Mouse (Mus musculus): ENCODE measurements at regions not wholly inside any gene's neighbourhood (a gene's known extent, or its start where the extent isn't known, plus 50 kb on each side); places are given as distances from the start of the nearest gene placed in this dataset.

- no peak overlapping the region for H3K27ac ChIP-seq (replicated peaks)
- no peaks in the 10 kb centered on the region; the same call in 1 of the 2 replicates for H3K9me3 ChIP-seq (replicated peaks)
- no peaks in the 10 kb centered on the region for H3K27me3 ChIP-seq (ENCODE audit: low read depth, poor library complexity, severe bottlenecking)
- no peaks in the 10 kb centered on the region for H3K36me3 ChIP-seq
- no peaks in the 10 kb centered on the region for H3K4me1 ChIP-seq
- no peak overlapping the region for H3K4me3 ChIP-seq
- no peak for DNase-seq (ENCODE audit: low spot score)
- 78% methylated on average over 1 of the region's 1 CpGs for WGBS
Observed at GRCm38 (mm10) chr11:44288825-44289224, 111.0 kb upstream of the Il12b start.

GRCm38 (mm10) chr11:44303786-44304185 lies 96.1 kb upstream of the Il12b start:
- Histone ChIP-seq H3K4me3 (no peak overlapping the region), H3K4me1 (no peaks in the 10 kb centered on the region), H3K27me3 (ENCODE audit: low read depth, poor library complexity, severe bottlenecking) (no peaks in the 10 kb centered on the region), H3K27ac (replicated peaks) (no peak overlapping the region), H3K9me3 (replicated peaks) (no peaks in the 10 kb centered on the region), H3K36me3 (no peaks in the 10 kb centered on the region)
- no peak for DNase-seq (ENCODE audit: low spot score)
- WGBS, result 89% methylated on average over 8 of the region's 8 CpGs

GRCm38 (mm10) chr11:44316061-44316460 lies 83.8 kb upstream of the Il12b start:
- Histone ChIP-seq H3K27ac (replicated peaks) (no peak overlapping the region), H3K27me3 (ENCODE audit: low read depth, poor library complexity, severe bottlenecking) (no peaks in the 10 kb centered on the region), H3K4me3 (no peak overlapping the region), H3K36me3 (no peaks in the 10 kb centered on the region), H3K9me3 (replicated peaks) (no peaks in the 10 kb centered on the region), H3K4me1 (0 out of 2 replicates have a peak, but pooled peaks cover 5% of the 10 kb centered on the region)
- WGBS, result 59% methylated on average over 8 of the region's 8 CpGs
- no peak for DNase-seq (ENCODE audit: low spot score)

- 83% methylated on average over 3 of the region's 3 CpGs for WGBS
Observed at GRCm38 (mm10) chr11:44319136-44319535, 80.7 kb upstream of the Il12b start.

GRCm38 (mm10) chr11:44323314-44323713 lies 76.5 kb upstream of the Il12b start:
- H3K4me1 ChIP-seq, result no peaks in the 10 kb centered on the region
- H3K4me3 ChIP-seq, result no peak overlapping the region
- no peak overlapping the region for H3K27ac ChIP-seq (replicated peaks)
- WGBS, result 74% methylated on average over 2 of the region's 2 CpGs
- no peak for DNase-seq (ENCODE audit: low spot score)
- H3K27me3 ChIP-seq (ENCODE audit: low read depth, poor library complexity, severe bottlenecking), result no peaks in the 10 kb centered on the region
- no peaks in the 10 kb centered on the region for H3K9me3 ChIP-seq (replicated peaks)
- no peaks in the 10 kb centered on the region for H3K36me3 ChIP-seq

More at GRCm38 (mm10) chr11:44319136-44319535, 80.7 kb upstream of the Il12b start:
- no peaks in the 10 kb centered on the region for H3K9me3 ChIP-seq (replicated peaks)
- H3K36me3 ChIP-seq, result no peaks in the 10 kb centered on the region
- no peaks in the 10 kb centered on the region for H3K27me3 ChIP-seq (ENCODE audit: low read depth, poor library complexity, severe bottlenecking)
- no peak for DNase-seq (ENCODE audit: low spot score)
- H3K27ac ChIP-seq (replicated peaks), result no peak overlapping the region
- H3K4me3 ChIP-seq, result no peak overlapping the region
- H3K4me1 ChIP-seq, result 0 out of 2 replicates have a peak, but pooled peaks cover 5% of the 10 kb centered on the region

- H3K4me3 ChIP-seq, result no peak overlapping the region
- 93% methylated on average over 4 of the region's 4 CpGs for WGBS
- H3K27me3 ChIP-seq (ENCODE audit: low read depth, poor library complexity, severe bottlenecking), result 0 out of 2 replicates have a peak, but pooled peaks cover 3% of the 10 kb centered on the region
Observed at GRCm38 (mm10) chr11:44325066-44325465, 74.8 kb upstream of the Il12b start.

GRCm38 (mm10) chr11:44325525-44325924 lies 74.3 kb upstream of the Il12b start:
- no peak overlapping the region for H3K27ac ChIP-seq (replicated peaks)
- no peaks in the 10 kb centered on the region for H3K9me3 ChIP-seq (replicated peaks)
- no peaks in the 10 kb centered on the region for H3K36me3 ChIP-seq
- 93% methylated on average over 11 of the region's 11 CpGs for WGBS
- no peaks in the 10 kb centered on the region for H3K4me1 ChIP-seq
- 0 out of 2 replicates have a peak, but pooled peaks cover 4% of the 10 kb centered on the region for H3K27me3 ChIP-seq (ENCODE audit: low read depth, poor library complexity, severe bottlenecking)
- no peak for DNase-seq (ENCODE audit: low spot score)
- no peak overlapping the region for H3K4me3 ChIP-seq

More at GRCm38 (mm10) chr11:44325066-44325465, 74.8 kb upstream of the Il12b start:
- DNase-seq (ENCODE audit: low spot score), result no peak
- Histone ChIP-seq H3K4me1 (no peaks in the 10 kb centered on the region), H3K9me3 (replicated peaks) (no peaks in the 10 kb centered on the region), H3K36me3 (no peaks in the 10 kb centered on the region), H3K27ac (replicated peaks) (no peak overlapping the region)

- 77% methylated on average over 4 of the region's 4 CpGs for WGBS
- H3K27ac ChIP-seq (replicated peaks), result no peak overlapping the region
Observed at GRCm38 (mm10) chr11:44329503-44329902, 70.4 kb upstream of the Il12b start.

GRCm38 (mm10) chr11:44330438-44330837 lies 69.4 kb upstream of the Il12b start:
- WGBS, result 81% methylated on average over 6 of the region's 6 CpGs
- 0 out of 2 replicates have a peak, but pooled peaks cover 9% of the 10 kb centered on the region for H3K27me3 ChIP-seq (ENCODE audit: low read depth, poor library complexity, severe bottlenecking)
- H3K36me3 ChIP-seq, result no peaks in the 10 kb centered on the region
- no peak overlapping the region for H3K4me3 ChIP-seq
- peaks cover 16% of the 10 kb centered on the region for H3K4me1 ChIP-seq
- no peaks in the 10 kb centered on the region for H3K9me3 ChIP-seq (replicated peaks)
- DNase-seq (ENCODE audit: low spot score), result no peak
- no peak overlapping the region for H3K27ac ChIP-seq (replicated peaks)

More at GRCm38 (mm10) chr11:44329503-44329902, 70.4 kb upstream of the Il12b start:
- no peaks in the 10 kb centered on the region for H3K9me3 ChIP-seq (replicated peaks)
- 0 out of 2 replicates have a peak, but pooled peaks cover 9% of the 10 kb centered on the region for H3K27me3 ChIP-seq (ENCODE audit: low read depth, poor library complexity, severe bottlenecking)
- H3K4me1 ChIP-seq, result peaks cover 13% of the 10 kb centered on the region
- DNase-seq (ENCODE audit: low spot score), result no peak
- no peaks in the 10 kb centered on the region for H3K36me3 ChIP-seq
- H3K4me3 ChIP-seq, result no peak overlapping the region

- H3K4me3 ChIP-seq, result no peak overlapping the region
- H3K9me3 ChIP-seq (replicated peaks), result no peaks in the 10 kb centered on the region
- DNase-seq (ENCODE audit: low spot score), result peak; percentile 42
- H3K4me1 ChIP-seq, result peaks cover 19% of the 10 kb centered on the region
- 44% methylated on average over 15 of the region's 15 CpGs for WGBS
- no peaks in the 10 kb centered on the region for H3K36me3 ChIP-seq
- H3K27me3 ChIP-seq (ENCODE audit: low read depth, poor library complexity, severe bottlenecking), result 0 out of 2 replicates have a peak, but pooled peaks cover 9% of the 10 kb centered on the region
- H3K27ac ChIP-seq (replicated peaks), result no peak overlapping the region
Observed at GRCm38 (mm10) chr11:44330851-44331773, 68.8 kb upstream of the Il12b start.

GRCm38 (mm10) chr11:44331774-44332129 lies 68.1 kb upstream of the Il12b start:
- H3K4me1 ChIP-seq, result peaks cover 19% of the 10 kb centered on the region
- no peaks in the 10 kb centered on the region for H3K9me3 ChIP-seq (replicated peaks)
- no peak for DNase-seq (ENCODE audit: low spot score)
- H3K4me3 ChIP-seq, result no peak overlapping the region
- no peaks in the 10 kb centered on the region for H3K36me3 ChIP-seq
- 0 out of 2 replicates have a peak, but pooled peaks cover 9% of the 10 kb centered on the region for H3K27me3 ChIP-seq (ENCODE audit: low read depth, poor library complexity, severe bottlenecking)
- H3K27ac ChIP-seq (replicated peaks), result no peak overlapping the region
- WGBS, result 68% methylated on average over 4 of the region's 4 CpGs

- Histone ChIP-seq H3K36me3 (no peaks in the 10 kb centered on the region), H3K4me1 (peaks cover 2% of the 10 kb centered on the region), H3K4me3 (no peak overlapping the region), H3K9me3 (replicated peaks) (no peaks in the 10 kb centered on the region), H3K27ac (replicated peaks) (no peak overlapping the region), H3K27me3 (ENCODE audit: low read depth, poor library complexity, severe bottlenecking) (no peaks in the 10 kb centered on the region)
- DNase-seq (ENCODE audit: low spot score), result no peak
Observed at GRCm38 (mm10) chr11:44340531-44340930, 59.3 kb upstream of the Il12b start.

GRCm38 (mm10) chr11:44348308-44348707 lies 51.6 kb upstream of the Il12b start:
- Histone ChIP-seq H3K4me1 (no peaks in the 10 kb centered on the region), H3K4me3 (no peak overlapping the region), H3K36me3 (no peaks in the 10 kb centered on the region), H3K9me3 (replicated peaks) (no peaks in the 10 kb centered on the region), H3K27me3 (ENCODE audit: low read depth, poor library complexity, severe bottlenecking) (no peaks in the 10 kb centered on the region), H3K27ac (replicated peaks) (no peak overlapping the region)
- WGBS, result 79% methylated on average over 3 of the region's 3 CpGs
- DNase-seq (ENCODE audit: low spot score), result no peak
